Mouse (Mus musculus) forebrain, embryonic 15.5 days (tissue): ENCODE measurements at regions not wholly inside any gene's neighbourhood (a gene's known extent, or its start where the extent isn't known, plus 50 kb on each side); places are given as distances from the start of the nearest gene placed in this dataset.

ENCODE experiments used
- ATAC-seq: fragments of 200-750 bp; cut with Nextera tagmentation; replicated peaks from 2 replicates; pipeline ENCODE4 v1.8.0; 2017; ENCODE audit warnings: mild to moderate bottlenecking, moderate TSS enrichment, moderate library complexity
- H3K27ac ChIP-seq: fragments of 300-500 bp; sonication (generic); replicated peaks from 2 replicates; pipeline ENCODE4 v1.5.1; 2015; ENCODE audit warnings: mild to moderate bottlenecking, inconsistent platforms
- H3K27me3 ChIP-seq: fragments of 300-500 bp; sonication (generic); 2 replicates; pipeline ENCODE4 v1.6.1; 2015; ENCODE audit warnings: inconsistent platforms
- H3K36me3 ChIP-seq: fragments of 300-500 bp; sonication (generic); 2 replicates; pipeline ENCODE4 v1.6.1; 2015; ENCODE audit warnings: mild to moderate bottlenecking, inconsistent platforms
- H3K4me1 ChIP-seq: fragments of 300-500 bp; sonication (generic); 2 replicates; pipeline ENCODE4 v1.6.1; 2015; ENCODE audit warnings: inconsistent platforms
- H3K4me2 ChIP-seq: fragments of 300-500 bp; sonication (generic); replicated peaks from 2 replicates; pipeline ENCODE4 v1.6.1; 2015; ENCODE audit warnings: mild to moderate bottlenecking, inconsistent platforms
- H3K4me3 ChIP-seq: fragments of 300-500 bp; sonication (generic); 2 replicates; pipeline ENCODE4 v1.5.1; 2015; ENCODE audit warnings: mild to moderate bottlenecking, inconsistent platforms
- H3K9ac ChIP-seq: fragments of 300-500 bp; sonication (generic); replicated peaks from 2 replicates; pipeline ENCODE4 v1.6.1; 2015; ENCODE audit warnings: mild to moderate bottlenecking, inconsistent platforms
- H3K9me3 ChIP-seq: fragments of 300-500 bp; sonication (generic); 2 replicates; pipeline ENCODE4 v1.6.1; 2016; ENCODE audit warnings: inconsistent platforms
- WGBS: fragments of 180-500 bp; shearing (Covaris S2); methylation state at CpG from one replicate; pipeline ENCODE4 v1.1.7; 2015; ENCODE audit warnings: mixed read lengths; 5-methylcytosine and 5-hydroxymethylcytosine counted together

DNA sequence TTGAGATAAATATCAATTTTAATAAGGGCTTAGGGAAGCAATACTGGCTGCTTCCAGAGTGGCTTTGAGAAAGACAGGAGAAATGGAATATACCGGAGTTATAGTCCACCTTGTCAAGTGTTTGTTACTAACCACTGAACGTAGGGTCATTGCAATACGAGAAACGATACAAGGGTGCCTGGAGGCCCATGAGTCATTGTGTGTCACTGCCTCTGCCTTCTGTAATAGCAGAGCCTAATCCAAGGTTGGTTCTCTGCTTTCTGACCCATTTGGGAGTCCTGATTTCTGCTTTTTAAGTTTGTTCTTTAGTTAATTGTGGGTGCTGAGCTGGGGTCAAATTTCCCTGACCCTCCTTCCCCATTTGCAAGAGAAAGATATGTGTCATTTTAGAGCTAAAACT is 382.4 kb upstream of the Arglu1 start:
- Histone ChIP-seq H3K27me3 (no peaks in the 10 kb centered on the region), H3K9me3 (no peaks in the 10 kb centered on the region), H3K4me1 (peaks cover 8% of the 10 kb centered on the region), H3K9ac (no peak overlapping the region), H3K4me2 (no peak overlapping the region), H3K36me3 (no peaks in the 10 kb centered on the region), H3K4me3 (no peak overlapping the region), H3K27ac (no peak overlapping the region)
- ATAC-seq = no peak
- WGBS = 92% methylated on average over 4 of the region's 4 CpGs

DNA sequence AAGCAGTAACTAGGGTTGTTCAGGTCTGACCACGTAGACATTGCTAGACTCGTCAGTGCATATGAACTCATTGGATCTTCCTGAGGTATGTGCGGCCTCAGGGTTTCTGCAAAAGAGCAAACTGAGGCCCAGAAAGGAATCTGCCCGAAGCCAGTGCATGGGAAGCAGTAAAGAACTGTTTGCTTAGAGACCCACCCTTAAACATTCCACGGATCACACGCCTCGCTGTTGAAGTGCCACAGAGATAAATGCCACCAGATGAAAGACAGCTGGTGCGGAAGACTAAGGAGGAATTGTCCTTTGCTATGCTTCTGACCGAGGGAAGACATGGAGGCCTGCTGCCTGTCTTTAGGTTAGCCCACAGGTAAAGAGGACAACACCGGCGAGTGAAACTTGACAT is 382.0 kb upstream of the Arglu1 start:
- WGBS = 87% methylated on average over 11 of the region's 11 CpGs
- no peak for ATAC-seq
- no peaks in the 10 kb centered on the region for H3K27me3 ChIP-seq

GRCm38 (mm10) chr8:9070953-9071352 is 380.6 kb upstream of the Arglu1 start:
- Histone ChIP-seq H3K9me3 (no peaks in the 10 kb centered on the region), H3K27me3 (no peaks in the 10 kb centered on the region), H3K4me1 (peaks cover 8% of the 10 kb centered on the region), H3K4me2 (no peak overlapping the region), H3K4me3 (no peak overlapping the region), H3K9ac (no peak overlapping the region), H3K36me3 (no peaks in the 10 kb centered on the region), H3K27ac (no peak overlapping the region; the same call in 1 of the 2 replicates)
- WGBS = 63% methylated on average over 6 of the region's 6 CpGs
- ATAC-seq = 0 out of 2 replicates have a peak, but pooled peaks have one; percentile 46

More for the DNA sequence above, 382.0 kb upstream of the Arglu1 start:
- H3K9me3 ChIP-seq = no peaks in the 10 kb centered on the region
- no peaks in the 10 kb centered on the region for H3K36me3 ChIP-seq
- peaks cover 8% of the 10 kb centered on the region for H3K4me1 ChIP-seq
- no peak overlapping the region for H3K4me3 ChIP-seq
- H3K4me2 ChIP-seq = no peak overlapping the region
- no peak overlapping the region for H3K27ac ChIP-seq
- no peak overlapping the region for H3K9ac ChIP-seq

GRCm38 (mm10) chr8:9069845-9070244 is 379.5 kb upstream of the Arglu1 start:
- no peak overlapping the region for H3K9ac ChIP-seq
- ATAC-seq = no peak
- H3K4me2 ChIP-seq = no peak overlapping the region
- H3K27me3 ChIP-seq = no peaks in the 10 kb centered on the region
- no peak overlapping the region for H3K27ac ChIP-seq
- H3K4me3 ChIP-seq = no peak overlapping the region
- H3K9me3 ChIP-seq = no peaks in the 10 kb centered on the region
- H3K36me3 ChIP-seq = no peaks in the 10 kb centered on the region
- WGBS = 83% methylated on average over 7 of the region's 7 CpGs
- peaks cover 8% of the 10 kb centered on the region for H3K4me1 ChIP-seq

- no peaks in the 10 kb centered on the region for H3K9me3 ChIP-seq
- H3K36me3 ChIP-seq = no peaks in the 10 kb centered on the region
- H3K4me1 ChIP-seq = peaks cover 8% of the 10 kb centered on the region
- no peak overlapping the region for H3K27ac ChIP-seq
- 74% methylated on average over 1 of the region's 1 CpGs for WGBS
- no peak overlapping the region for H3K4me2 ChIP-seq
- no peak overlapping the region for H3K4me3 ChIP-seq
- ATAC-seq = no peak
- H3K9ac ChIP-seq = no peak overlapping the region
- H3K27me3 ChIP-seq = no peaks in the 10 kb centered on the region
Measured at GRCm38 (mm10) chr8:9067731-9068130, 377.4 kb upstream of the Arglu1 start.

GRCm38 (mm10) chr8:9060166-9060565 is 369.8 kb upstream of the Arglu1 start:
- no peak for ATAC-seq
- 93% methylated on average over 6 of the region's 6 CpGs for WGBS

GRCm38 (mm10) chr8:9055416-9055819 is 365.1 kb upstream of the Arglu1 start:
- H3K4me1 ChIP-seq = no peaks in the 10 kb centered on the region
- no peak overlapping the region for H3K9ac ChIP-seq
- no peak overlapping the region for H3K4me2 ChIP-seq
- 91% methylated on average over 6 of the region's 6 CpGs for WGBS
- ATAC-seq = no peak
- no peaks in the 10 kb centered on the region for H3K36me3 ChIP-seq
- H3K27me3 ChIP-seq = no peaks in the 10 kb centered on the region
- H3K27ac ChIP-seq = no peak overlapping the region
- H3K9me3 ChIP-seq = no peaks in the 10 kb centered on the region
- H3K4me3 ChIP-seq = no peak overlapping the region

More at GRCm38 (mm10) chr8:9060166-9060565, 369.8 kb upstream of the Arglu1 start:
- H3K9me3 ChIP-seq = no peaks in the 10 kb centered on the region
- no peaks in the 10 kb centered on the region for H3K27me3 ChIP-seq
- no peak overlapping the region for H3K9ac ChIP-seq
- H3K4me1 ChIP-seq = no peaks in the 10 kb centered on the region
- H3K27ac ChIP-seq = no peak overlapping the region
- H3K36me3 ChIP-seq = no peaks in the 10 kb centered on the region
- no peak overlapping the region for H3K4me2 ChIP-seq
- no peak overlapping the region for H3K4me3 ChIP-seq

- Histone ChIP-seq H3K4me1 (no peaks in the 10 kb centered on the region), H3K4me2 (no peak overlapping the region)
- no peak for ATAC-seq
Measured at GRCm38 (mm10) chr8:9054801-9055200, 364.5 kb upstream of the Arglu1 start.

GRCm38 (mm10) chr8:9051699-9052098 is 361.4 kb upstream of the Arglu1 start:
- Histone ChIP-seq H3K4me2 (no peak overlapping the region), H3K27ac (no peak overlapping the region), H3K9me3 (no peaks in the 10 kb centered on the region), H3K9ac (no peak overlapping the region), H3K27me3 (no peaks in the 10 kb centered on the region), H3K4me3 (no peak overlapping the region), H3K36me3 (no peaks in the 10 kb centered on the region), H3K4me1 (no peaks in the 10 kb centered on the region)
- 0 out of 2 replicates have a peak, but pooled peaks have one; percentile 41 for ATAC-seq
- WGBS = 75% methylated on average over 10 of the region's 10 CpGs

More at GRCm38 (mm10) chr8:9054801-9055200, 364.5 kb upstream of the Arglu1 start:
- Histone ChIP-seq H3K27ac (no peak overlapping the region), H3K9me3 (no peaks in the 10 kb centered on the region), H3K27me3 (no peaks in the 10 kb centered on the region), H3K4me3 (no peak overlapping the region), H3K9ac (no peak overlapping the region), H3K36me3 (no peaks in the 10 kb centered on the region)
- 83% methylated on average over 4 of the region's 4 CpGs for WGBS

DNA sequence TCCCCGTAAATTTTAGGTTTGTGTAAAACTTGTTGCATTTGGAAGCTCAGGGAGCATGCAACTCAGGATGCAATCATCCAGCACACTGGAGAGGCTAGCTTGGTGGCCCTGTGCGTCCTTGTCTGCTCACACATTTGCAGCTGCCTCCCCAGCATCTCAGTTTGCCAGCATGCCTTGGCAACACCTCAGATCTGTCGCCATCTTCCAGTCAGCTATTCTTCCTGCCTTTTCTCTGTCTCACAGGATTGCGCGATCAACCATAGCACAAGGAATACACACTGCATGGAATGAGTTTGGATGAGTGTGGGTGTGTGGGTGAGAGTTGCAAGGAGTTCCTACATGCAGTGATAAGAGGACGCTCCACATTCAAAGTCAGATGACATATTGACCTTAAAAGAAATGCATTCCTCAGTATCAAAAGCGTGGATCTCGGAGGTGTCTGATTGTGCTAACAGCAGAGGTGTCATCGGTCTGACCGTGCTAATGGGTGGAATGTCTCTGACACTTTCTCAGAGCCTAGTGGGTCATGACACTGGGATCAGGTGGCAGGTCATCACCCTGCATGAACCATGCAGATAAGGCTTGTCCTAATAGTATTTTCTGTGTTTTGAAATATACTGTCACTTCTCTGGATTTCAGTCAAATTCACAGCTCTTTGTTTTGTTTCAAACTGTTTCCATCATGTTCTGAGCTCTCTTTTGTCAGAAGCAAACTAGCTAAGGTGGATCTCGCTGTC is 360.6 kb upstream of the Arglu1 start:
- H3K36me3 ChIP-seq = no peaks in the 10 kb centered on the region
- no peak overlapping the region for H3K4me3 ChIP-seq
- H3K27ac ChIP-seq = no peak overlapping the region
- WGBS = 81% methylated on average over 11 of the region's 11 CpGs
- no peak overlapping the region for H3K9ac ChIP-seq
- H3K9me3 ChIP-seq = no peaks in the 10 kb centered on the region
- no peak overlapping the region for H3K4me2 ChIP-seq
- no peaks in the 10 kb centered on the region for H3K4me1 ChIP-seq
- no peaks in the 10 kb centered on the region for H3K27me3 ChIP-seq
- ATAC-seq = no peak

GRCm38 (mm10) chr8:9048116-9048515 is 357.8 kb upstream of the Arglu1 start:
- H3K27ac ChIP-seq = no peak overlapping the region

GRCm38 (mm10) chr8:9042835-9043792 is 352.8 kb upstream of the Arglu1 start:
- 84% methylated on average over 10 of the region's 10 CpGs for WGBS
- ATAC-seq = no peak
- H3K27ac ChIP-seq = no peak overlapping the region
- H3K27me3 ChIP-seq = no peaks in the 10 kb centered on the region
- no peak overlapping the region for H3K4me3 ChIP-seq
- H3K9me3 ChIP-seq = no peaks in the 10 kb centered on the region
- H3K4me1 ChIP-seq = no peaks in the 10 kb centered on the region
- H3K36me3 ChIP-seq = no peaks in the 10 kb centered on the region
- H3K9ac ChIP-seq = no peak overlapping the region
- H3K4me2 ChIP-seq = no peak overlapping the region

More at GRCm38 (mm10) chr8:9048116-9048515, 357.8 kb upstream of the Arglu1 start:
- no peaks in the 10 kb centered on the region for H3K4me1 ChIP-seq
- H3K4me2 ChIP-seq = no peak overlapping the region
- no peaks in the 10 kb centered on the region for H3K9me3 ChIP-seq
- H3K9ac ChIP-seq = 0 out of 2 replicates have a peak overlapping the region, but pooled peaks have one; percentile 0
- ATAC-seq = peak; percentile 35; the same call in 1 of the 2 replicates
- H3K4me3 ChIP-seq = no peak overlapping the region
- WGBS = 71% methylated on average over 14 of the region's 14 CpGs
- no peaks in the 10 kb centered on the region for H3K36me3 ChIP-seq
- H3K27me3 ChIP-seq = no peaks in the 10 kb centered on the region
